Mouse (Mus musculus) gastrocnemius, adult 18-20 months (tissue): Measurements from ENCODE around the gene Bmf. TPM values are rescaled to one million over a fixed set of nuclear protein-coding genes. Genes with fewer than 3 reads are reported as not detected.

Source experiments
- DNase-seq: peaks from one replicate; pipeline ENCODE4 v3.0.0; 2021; ENCODE audit warnings: low spot score
- total RNA-seq, 2 experiments: library from RNA; stranded (reverse); gene quantifications; 2 replicates each; pipeline ENCODE4 v1.2.3; 2021

Gene Bmf
- total RNA-seq, 2 experiments from 2014 or later, result 2.1 to 2.2 TPM

DNA sequence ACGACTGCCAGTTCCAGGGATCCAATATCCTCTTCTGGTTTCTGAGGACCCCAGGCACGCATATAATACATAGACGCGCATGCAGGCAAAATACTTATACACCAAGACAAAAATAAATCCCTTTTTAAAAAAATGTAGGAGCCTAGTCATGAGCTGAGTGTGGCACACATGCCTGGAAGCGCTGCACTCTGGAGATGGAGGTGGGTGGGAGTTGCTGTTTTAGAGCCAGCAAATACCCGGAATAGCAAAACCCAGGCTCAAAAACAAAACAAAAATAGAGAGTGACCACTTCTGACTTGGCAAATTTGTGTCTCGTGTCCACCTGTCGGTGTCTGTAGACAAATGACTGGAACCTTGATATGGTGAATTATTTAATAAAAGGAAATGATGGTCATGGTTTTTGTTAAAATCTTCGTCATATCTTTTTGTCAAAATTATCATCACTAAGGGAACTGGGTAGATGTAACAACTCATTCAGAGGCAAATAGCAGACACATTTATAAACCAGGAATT lies 65.0 kb downstream of the Bmf start:
- no peak for DNase-seq

DNA sequence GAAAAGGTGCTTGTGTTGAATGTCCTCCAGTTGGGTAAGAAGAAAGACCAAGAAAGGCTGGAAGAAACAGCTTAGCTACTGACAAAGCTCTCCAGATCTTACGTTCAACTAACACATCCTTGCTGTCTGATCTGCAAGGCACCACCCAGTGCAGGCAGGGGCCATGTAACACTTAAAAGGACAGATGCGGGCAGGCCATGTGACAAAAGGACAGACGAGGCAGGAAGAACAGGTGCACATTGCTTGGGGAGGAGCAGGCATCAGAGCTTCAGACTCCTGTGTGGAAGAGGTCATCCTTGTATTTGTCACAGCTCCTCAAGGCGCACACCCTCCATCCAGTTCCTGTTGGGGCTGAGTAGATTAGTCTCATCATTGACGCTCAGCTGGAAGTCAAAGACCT lies 66.5 kb downstream of the Bmf start:
- no peak for DNase-seq

DNA sequence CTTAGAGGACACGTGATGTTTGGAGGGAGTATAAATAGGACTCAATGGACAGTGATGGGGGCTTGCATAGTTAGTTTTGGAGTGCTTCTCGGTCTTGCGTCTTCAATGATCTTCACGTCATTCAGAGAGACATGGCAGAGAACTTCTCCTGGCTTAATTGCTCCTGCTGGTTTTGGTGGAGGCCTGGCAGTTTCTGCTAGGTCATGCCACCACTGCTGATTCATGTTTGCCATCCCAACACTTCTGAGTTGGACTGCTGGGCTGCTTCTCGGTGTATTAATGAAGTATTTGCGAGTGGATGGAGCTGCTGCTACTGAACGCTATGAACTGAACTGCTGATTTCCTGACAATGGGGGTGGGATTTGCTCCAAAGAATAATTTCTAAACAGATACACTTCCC lies 68.6 kb downstream of the Bmf start:
- no peak for DNase-seq

DNA sequence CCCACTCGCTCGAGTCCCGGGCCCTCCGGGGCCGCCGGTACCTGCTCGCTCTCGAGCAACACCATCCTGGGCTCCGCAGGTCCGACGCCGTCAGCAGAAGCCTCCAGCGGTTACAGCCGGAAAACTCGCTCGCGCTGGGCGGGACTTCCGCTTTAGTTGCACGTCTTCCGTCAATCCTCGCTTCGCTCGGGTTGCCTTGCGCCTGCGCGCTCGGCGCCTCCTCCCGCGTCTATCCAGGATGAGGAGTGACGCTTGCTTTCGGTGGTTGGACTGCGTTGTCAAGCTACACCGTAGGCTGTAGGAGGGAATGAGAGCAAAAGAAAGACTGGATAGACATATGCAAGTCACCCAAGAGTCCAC lies 70.0 kb downstream of the Bmf start, which contains the start of gene Srp14:
TSS of gene Srp14 (minus strand) at position 162 of the 360 bp plus-strand sequence.
- peak; percentile 92 for DNase-seq

DNA sequence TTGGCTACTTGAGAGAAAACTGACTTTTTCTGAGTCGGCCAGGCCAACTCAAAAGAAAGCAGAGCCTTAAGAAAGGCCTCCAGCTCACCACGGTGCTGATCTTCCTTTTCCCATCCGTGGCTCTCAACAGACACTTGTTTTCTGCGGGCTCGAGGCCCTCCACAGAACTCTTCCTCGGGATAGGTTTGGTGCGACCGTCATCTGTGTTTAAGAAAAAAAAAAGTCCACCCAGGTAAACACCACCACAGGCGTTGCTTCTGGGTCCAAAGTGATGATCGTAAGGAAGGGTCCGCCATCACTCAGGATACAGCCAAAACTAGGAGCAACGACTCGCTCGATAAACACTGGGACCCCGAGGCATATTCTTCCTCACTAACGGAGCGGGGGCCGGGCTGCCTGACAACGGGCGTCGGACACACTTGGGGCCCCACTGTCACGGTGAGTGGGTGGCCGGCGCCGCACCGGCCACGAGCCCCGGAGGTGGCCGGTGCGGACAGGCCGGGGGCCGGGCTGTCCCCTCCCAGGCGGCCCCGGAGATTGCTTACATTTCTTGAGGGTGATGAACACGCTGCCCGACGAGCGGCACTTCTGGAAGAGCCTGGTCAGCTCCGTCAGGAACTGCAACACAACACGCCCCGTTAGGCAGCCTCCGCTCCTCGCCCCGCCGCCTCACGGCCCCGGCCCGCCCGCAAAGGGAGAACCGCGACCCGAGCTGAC lies 70.5 kb downstream of the Bmf start:
- no peak for DNase-seq

Other genes with a start within 250 kb of the Bmf start
- under 1 TPM; 0.12 to 0.23 TPM for gene Gpr176, start 176.3 kb downstream of the Bmf start, total RNA-seq
- 1 to 10 TPM; 3.8 to 4.3 TPM for gene Eif2ak4, start 161.1 kb downstream of the Bmf start, total RNA-seq
- gene Srp14, start 70.0 kb downstream of the Bmf start, total RNA-seq, result 100 to 1,000 TPM; 131 to 142 TPM
- gene Bub1b, start 48.5 kb upstream of the Bmf start, total RNA-seq, result under 1 TPM; 0.21 to 0.71 TPM
- not detected for gene Pak6, start 113.6 kb upstream of the Bmf start, total RNA-seq
- not detected for gene Ankrd63, start 154.3 kb upstream of the Bmf start, total RNA-seq
- under 1 TPM; 0.12 to 0.23 TPM for gene Plcb2, start 178.8 kb upstream of the Bmf start, total RNA-seq
- gene Inafm2, start 196.1 kb upstream of the Bmf start, total RNA-seq, result 1 to 10 TPM; 5.3 TPM
- 10 to 100 TPM; 14.4 to 16.6 TPM for gene Ccdc9b, start 213.0 kb upstream of the Bmf start, total RNA-seq
- not detected for gene Phgr1, start 223.1 kb upstream of the Bmf start, total RNA-seq
- under 1 TPM in 1 of 2 experiments, not detected in 1; 0.02 TPM for gene Disp2, start 230.0 kb upstream of the Bmf start, total RNA-seq